Mouse (Mus musculus) left cerebral cortex, adult 9 months (tissue): Measurements from ENCODE around the gene Lgi1.
A peak's percentile ranks its signal among the peaks of the same experiment; 100 is the strongest.

ENCODE experiments used
- DNase-seq, 2 experiments: peaks; one replicate each; pipeline ENCODE4 v3.0.0; 2022; ENCODE audit warnings: low spot score in 2 of 2

The Lgi1 gene

DNA sequence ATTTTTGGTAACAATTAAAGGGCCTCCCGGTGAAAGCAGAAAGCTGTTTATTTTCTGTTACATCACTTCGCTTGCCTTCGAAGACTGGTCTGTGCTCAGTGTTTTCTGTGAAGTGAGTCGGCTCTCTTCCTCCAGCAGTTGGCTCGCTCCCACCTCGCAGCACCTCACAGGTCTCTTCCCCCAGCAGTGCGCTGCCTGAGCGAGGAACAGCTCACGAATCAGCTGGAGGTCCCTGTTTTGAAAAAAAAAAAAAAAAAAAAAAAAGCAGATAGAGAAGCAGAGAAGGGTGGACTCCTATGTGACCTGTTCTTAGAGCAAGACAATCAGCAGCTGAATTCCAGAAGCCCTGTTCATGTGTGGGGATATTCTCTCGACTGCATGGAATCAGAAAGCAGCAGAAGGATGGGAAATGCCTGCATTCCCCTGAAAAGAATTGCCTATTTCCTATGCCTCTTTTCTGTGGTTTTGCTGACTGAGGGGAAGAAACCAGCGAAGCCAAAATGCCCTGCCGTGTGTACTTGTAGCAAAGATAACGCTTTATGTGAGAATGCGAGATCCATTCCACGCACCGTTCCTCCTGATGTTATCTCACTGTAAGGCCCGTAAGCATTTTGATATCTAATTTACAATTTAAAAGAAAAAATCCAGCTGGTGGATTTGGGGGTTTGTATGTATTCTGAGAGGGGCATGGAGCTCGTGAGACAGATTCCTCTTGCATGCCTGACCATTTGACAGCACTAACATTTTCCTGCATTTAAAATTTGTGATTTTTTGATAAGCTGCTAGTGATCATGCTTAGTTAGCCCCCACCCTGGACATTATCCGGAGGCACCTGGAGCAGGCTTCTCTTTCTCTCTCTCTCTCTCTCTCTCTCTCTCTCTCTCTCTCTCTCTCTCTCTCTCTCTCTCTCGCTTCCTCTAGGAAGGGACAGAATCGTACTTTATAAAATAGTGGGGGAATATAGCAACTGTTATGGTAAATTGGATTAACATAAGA, at the start of gene Lgi1:
TSS of gene Lgi1 (plus strand) at position 32 of the 996 bp plus-strand sequence.
- DNase-seq = no peak

DNA sequence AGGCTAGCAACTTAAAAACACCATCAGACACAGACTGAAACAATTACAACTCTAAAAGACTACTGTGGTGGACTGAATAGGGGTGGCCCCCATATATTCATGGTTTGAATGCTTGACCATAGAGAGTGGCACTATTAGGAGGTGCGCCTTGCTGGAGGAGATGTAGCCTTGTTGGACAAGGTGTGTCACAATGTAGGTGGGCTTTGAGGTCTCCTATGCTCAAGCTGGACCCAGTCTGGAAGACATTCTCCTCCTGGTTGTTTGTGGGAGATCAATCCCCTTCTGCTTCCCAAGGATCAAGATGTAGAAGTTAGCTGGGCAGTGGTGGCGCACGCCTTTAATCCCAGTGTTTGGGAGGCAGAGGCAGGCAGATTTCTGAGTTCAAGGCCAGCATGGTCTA, 46.6 kb upstream of the Lgi1 start:
- no peak for DNase-seq

DNA sequence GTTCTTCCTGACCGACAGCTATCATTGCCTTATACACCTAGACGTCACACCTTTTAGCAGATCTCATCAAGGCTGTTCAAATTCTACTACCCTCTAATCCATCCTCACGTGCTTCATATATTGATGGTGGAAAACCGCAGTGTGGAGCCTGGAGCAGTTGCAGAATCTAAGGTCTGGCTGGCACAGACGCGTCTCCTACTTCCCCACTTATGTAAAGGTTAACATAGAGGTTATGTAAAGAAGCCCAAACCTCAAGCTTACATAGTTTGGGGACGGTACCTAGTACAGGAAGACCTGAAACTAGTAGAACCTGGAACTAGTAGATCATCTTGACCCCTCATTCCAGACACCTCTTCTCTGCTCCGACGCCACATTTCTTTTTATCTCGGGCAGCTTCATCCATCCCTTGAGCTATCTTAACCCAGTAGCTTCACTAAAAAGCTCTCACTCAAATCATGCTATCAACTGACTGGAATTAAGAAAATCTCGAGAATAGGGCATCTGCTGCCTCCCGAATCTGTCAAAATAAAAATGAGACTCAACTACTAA, 40.9 kb upstream of the Lgi1 start:
- no peak for DNase-seq

DNA sequence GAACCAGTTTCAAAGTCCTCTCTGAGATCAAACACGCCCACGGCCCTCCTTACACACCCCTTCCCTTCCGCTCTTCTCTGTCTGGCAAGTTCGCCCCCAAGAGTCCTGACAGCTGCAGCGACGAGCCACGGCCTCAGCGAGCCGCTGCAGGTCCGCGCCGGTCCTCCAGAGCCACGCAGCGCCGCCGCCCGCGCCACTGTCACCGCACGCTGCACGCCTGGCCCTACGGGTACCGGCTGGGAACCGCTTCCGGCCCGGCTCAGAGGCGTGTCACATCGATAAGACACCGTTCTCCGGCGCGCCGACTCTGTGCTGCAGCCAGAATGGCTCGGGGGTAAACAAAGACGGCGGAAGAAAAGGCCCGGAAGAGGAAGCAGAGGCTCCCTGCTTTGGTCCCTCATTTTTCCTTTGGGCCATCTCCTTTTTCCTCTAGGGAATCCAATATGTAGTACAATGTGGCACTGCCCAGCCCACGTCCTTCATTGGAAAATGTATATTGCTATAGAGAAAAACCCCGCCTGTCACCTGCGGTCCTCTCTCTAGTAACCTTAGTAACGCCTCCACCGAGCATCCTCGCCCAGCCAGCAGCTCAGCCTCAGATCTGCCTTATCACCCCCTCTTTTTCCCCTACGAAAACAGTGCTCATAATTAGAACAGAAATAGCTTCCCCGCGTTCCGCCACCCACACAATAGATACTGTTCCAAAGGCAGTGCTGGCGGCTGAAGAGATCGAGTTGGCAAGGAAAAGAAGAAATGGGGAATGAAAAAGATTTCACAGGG, 40.2 kb upstream of the Lgi1 start, which contains the start of gene Fra10ac1:
TSS of gene Fra10ac1 (minus strand) at position 252 of the 780 bp plus-strand sequence.
- DNase-seq = peak; percentile 85 to 96

DNA sequence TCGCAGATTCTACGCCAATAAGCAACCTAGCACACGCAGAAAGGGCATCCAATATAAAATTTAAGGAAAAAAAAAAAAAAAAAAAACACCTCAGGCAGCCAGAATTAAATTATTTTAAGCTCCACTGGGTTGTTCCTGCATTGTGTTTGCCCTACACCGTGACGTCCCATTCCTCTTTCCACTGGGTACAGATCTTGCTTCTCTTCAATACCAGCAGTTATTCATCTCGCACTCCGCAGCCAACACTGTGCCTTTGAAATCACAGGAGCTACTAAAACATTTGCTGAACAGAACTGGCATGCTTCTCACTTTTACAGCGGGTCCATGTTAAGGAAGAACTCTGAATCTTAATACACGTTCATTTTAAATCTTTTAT, 39.7 kb upstream of the Lgi1 start:
- DNase-seq = peak in 1 of 2 experiments; percentile 69

DNA sequence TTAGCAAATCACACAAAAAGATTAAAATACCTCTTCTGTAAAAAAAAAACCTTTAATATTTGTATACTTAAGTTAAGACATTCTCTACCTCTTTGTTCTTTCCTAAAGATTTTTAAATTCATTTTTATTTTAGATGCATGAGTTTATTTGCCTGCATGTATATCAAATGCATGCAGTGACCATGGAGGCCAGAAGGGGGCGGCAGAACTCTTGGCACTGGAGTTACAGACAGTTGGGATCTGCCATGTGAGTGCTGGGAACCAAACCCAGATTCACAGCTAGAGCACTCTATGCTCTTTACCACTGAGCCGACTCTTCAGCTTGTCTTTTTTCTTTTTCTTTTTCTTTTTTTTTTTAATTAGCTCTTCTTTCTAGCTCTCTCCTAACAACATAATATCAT, 35.6 kb upstream of the Lgi1 start:
- DNase-seq = no peak

DNA sequence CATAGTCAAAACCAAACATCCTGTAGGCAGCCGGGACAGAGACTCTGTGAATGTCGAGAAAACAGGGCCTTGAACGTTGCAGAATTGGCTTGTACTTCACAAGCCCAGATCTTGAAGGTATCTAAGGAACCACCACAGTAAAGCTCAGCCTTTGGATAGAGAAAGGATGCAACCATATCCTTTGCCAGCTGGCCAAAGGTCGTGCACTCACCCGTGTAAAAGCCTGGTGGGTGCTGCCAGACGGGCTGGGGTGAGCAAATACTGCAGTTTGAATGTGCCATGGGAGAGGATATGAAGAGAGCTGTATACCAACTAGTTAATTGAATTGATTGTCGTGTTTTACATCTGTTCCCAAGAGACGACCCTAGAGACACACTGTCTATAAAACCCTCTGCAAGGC, 32.2 kb upstream of the Lgi1 start:
- no peak for DNase-seq

DNA sequence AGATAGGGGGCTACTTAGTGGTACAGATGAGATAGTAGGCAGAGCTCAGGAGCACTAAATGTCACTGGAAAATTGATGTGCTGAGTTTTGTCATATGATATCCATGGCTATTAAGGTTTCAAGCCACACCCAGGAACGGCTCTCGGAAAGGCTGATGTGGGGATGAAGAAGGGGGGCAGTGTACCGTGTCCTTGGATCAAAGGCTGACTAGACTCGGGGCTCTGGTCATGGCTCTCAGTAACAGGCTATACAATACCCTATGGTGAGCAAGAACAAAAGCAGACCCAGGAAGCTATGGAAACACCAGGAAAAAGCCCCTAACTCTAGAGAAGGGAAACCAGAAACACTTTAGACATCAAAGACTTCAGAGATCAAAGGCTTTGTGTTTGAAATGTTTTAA, 31.8 kb upstream of the Lgi1 start:
- no peak for DNase-seq

DNA sequence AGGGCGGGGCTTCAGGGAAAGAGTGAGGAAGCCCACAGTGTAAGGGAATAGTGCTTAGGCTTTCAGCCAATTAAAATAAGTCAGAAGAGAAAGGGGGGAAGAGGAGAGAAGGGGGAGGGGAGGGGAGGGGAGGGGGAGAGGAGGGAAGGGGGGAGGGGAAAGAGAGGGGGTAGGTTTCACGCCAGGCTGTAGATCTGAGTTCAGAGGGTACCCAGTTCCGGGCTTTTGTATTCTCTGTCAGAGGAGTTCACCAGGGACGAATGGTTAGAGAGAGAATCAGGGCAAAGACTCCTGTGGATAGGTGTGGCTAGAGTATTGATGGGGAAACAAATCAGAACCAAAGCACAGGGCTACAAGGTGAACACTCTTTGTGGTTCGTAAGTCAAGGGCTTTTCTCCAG, 27.8 kb upstream of the Lgi1 start:
- DNase-seq = no peak

DNA sequence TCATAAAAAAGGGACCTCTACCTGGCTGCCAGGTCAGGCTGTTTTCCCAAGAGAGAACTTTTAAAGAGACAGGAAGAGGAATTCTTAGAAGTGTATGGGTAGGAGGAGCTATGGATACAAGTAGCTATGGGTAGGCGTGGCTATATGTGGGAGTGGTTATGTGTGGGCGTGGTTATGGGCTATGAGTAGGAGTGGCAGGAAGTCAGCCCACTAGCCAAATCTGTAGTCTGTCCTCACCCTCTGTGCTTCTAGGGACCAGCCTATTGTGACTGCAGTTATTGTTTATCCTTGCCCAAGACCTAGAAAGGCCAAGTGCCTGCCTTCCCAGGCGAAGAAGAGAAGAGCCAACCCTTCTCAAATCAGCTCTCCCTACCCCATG, 26.5 kb upstream of the Lgi1 start:
- no peak for DNase-seq

DNA sequence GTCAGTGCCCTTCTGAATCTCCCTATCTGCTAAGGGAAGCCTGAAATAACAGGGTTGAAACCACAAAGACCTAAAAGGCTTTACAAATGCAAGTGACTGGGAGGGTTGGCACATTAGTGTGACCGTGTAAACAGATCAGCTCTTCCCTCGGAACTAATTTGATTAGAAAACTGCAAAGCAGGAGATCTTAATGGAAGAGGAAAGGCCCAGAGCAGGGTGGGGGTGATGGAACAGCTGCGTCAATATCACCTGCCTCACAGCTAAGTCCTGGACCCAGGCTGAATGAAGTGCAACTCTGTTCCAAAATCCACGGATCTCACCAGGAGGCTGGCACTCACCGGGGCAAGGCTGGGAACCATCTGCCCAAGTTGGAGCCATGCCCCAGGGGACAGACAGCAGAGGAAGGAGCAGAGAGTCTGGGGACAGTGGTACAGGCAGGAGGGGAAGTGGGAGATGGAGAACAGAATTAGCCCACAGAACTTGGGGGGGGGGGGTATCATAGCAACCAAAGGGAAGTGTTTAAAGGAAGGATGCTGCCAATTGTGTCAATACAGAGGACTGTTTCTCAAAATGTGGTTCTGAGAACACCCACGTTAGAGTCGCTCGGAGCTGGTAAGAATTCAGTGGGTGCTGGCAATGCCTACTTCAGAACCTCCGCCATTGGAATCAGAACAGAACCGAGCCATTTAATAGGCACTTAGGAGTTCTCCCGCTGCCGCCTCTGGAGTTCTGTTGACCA, 26.0 kb upstream of the Lgi1 start:
- DNase-seq = peak in 1 of 2 experiments; percentile 83

DNA sequence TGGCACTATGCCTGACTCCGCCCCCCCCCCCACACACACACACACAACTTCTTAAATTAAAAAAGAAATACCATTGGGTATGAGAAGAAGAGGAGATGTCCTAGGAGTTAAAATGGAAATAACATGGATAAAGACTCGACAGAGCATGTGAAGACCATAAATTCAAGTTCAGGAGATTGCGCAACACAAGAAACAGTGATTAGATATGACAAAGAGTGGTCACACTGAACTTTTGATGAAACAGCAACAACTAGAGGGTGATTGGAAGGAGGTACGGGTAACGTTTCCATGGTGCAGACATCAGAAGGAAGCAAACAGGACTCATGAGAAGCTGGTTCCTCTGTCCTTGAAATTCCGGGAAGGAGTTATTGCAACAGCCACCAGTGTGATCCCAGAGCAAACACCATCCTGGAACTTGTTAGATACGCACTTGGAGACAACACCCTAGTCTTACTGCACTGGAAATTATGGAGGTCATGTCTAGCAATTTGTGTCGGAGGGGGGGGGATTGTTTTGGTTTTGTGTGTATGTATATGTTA, 22.0 kb upstream of the Lgi1 start:
- DNase-seq = no peak

DNA sequence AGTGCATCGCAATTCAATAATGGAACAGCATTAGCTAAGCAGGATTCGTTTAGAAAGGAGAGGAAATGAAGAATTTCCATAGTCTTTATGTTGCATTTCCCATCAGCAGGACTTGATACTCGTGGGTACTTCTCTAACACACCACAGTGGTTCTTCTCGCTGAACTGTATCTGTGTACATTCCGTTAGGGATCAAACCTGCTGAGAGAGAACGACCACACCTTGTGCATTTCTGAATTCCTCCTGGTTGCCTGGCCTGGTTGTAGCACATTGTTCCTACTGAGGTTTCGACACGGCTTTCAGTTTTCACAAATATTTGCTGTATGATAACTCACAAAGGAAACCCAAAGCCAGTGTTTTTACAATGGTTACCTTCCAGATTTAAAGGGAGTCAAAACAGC, 19.6 kb upstream of the Lgi1 start:
- DNase-seq = no peak

DNA sequence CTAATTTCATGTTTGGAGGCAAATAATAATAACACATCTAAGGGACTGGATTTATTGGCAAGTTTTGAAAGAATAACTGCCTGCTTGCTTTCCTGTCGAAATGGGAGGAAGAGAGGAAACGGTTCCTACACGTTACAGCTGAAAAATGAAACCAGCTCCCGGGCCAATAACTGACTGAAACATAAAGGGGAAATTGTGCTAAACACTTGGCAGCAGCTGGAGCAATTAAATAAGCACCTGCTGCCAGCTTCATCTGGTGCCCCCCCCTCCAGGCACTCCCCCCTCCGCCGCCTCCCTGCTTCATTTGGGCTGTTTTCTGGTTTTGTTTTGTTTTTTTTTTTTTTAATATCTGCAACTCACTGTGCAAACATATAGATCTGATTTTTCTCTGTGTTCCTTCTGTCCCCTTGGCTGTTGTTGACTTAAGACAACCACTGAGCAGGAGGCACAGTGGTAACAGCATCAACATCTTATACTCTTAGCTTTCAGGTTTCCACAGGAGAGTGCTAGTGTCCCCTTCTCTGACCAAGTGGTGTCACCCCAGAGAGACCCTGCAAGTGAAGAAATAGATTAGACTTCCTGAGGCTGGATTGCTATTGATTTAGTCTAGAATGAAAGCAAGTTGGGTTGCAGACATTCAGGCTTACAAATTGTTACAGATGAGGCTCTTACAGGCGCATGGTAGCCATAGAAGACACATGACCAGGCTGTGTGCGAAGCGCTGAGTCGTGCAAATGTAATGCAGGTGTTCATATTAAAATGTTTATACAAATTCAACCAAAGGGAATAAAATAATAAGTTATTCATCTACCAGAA, 18.8 kb upstream of the Lgi1 start:
- DNase-seq = no peak

DNA sequence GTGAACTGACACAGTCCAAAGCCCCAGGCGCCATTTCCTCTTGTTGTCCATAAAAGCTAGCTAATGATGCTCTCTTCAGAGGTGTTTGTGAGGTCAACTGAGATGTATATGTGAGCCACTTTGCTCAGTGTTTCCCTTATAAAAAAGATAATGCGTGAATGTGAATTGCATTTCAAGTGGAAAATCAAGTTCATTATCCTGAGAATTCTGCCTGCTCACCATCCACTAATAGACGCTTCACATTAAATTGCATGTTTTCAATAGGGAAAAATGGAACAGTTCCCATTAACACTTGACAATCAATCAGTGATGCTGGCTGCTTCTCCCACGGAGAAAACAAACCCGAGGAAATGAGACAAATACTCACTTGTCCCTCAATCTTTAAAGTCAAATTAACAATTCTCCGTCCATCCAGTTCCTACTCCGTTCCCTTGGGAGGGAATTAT, 18.1 kb upstream of the Lgi1 start:
- no peak for DNase-seq

DNA sequence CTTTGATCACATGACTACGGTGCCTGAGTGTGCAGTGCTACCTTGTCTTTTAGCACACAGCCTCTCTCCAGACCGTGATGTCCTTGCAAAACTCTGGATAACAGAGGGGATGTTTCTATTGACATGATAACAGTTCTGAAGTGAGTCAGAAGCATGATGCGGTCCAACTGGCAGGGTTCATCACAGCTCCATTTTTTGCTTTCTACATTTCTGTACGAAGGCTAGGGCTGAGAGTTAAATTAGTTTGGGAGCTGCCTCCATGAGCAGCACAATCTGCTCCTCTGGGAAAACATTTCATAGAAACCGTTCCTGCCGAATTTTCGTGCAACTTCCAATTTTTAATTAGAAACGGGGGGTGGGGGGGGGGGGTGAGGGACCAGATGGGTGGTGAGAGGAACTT, 14.7 kb upstream of the Lgi1 start:
- no peak for DNase-seq

DNA sequence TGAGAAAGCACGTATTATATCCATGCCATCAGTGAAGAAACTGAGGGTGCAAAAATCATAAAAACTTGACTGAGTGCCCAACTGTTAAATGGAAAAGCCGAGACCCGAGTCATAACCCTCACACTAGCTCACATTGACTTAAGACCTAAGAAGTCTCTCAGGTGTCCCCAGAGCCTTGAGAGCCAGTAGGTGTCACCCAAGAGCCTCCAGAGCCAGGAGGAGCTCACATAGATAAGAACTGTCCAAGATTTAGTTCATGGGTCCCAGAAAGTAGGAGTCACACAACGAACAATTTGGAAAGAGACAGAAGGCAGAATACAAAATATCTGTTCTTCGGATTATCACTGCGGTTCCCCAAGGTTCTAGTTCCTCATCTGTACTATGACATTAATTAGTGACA, 10.5 kb upstream of the Lgi1 start:
- peak in 1 of 2 experiments; percentile 68 for DNase-seq

DNA sequence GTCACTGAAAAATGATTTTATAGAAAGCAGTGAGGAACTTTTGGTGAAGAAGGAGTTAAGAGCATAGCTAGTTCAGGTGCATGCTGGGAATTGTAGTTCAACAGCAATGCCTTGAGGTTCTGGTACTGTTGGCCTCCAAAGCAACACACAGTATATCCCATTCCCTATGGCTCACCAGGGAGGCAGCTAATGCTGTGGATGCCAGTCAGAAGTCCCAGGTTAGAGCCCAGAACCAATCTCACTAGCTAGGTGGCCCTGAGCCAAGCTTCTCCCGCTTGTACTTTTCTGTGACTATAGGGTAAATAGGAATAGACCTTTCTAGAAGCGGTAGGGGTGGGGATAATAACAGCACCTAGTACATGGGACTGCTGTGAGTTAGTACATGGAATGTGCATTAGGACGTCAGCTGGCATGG, 5.7 kb upstream of the Lgi1 start:
- no peak for DNase-seq

DNA sequence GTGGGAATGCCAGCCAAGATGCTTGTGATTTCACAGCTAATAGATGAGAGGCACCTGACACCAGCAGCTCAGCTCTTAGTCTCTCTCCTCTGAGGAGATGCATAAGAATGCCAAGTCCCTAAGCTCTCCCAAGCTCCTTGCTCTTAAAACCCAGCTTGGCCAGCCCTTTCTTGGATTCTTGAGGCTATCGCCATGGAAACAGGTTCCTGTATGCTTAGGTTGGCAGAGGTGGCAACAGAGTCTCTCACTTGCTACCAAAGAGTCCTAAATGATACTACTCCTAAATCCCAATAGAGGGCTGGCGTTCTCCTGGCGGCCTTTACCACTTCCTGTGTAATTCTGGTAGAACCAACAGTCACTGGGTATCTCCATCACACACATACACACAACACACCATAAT, 4.9 kb upstream of the Lgi1 start:
- DNase-seq = no peak

DNA sequence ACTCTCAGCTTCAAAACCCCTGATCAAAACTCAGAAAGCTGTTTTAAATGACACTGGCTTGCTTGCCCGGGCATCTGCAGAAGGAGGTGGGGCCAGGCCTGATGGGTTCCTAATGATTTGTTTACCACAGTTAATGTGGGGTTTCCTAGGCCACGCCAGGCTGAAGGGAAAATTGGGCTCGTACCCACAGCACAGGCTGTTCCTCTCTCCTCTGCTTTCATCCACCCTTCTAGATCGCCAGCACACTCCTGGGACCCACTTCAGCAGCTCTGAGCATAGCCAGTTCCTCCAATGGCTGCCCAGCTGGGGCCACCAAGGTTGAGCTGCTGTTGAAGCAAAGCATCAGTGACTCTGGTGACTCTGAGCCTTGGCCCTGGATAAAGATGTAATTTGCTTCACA, 4.0 kb upstream of the Lgi1 start:
- DNase-seq = no peak

DNA sequence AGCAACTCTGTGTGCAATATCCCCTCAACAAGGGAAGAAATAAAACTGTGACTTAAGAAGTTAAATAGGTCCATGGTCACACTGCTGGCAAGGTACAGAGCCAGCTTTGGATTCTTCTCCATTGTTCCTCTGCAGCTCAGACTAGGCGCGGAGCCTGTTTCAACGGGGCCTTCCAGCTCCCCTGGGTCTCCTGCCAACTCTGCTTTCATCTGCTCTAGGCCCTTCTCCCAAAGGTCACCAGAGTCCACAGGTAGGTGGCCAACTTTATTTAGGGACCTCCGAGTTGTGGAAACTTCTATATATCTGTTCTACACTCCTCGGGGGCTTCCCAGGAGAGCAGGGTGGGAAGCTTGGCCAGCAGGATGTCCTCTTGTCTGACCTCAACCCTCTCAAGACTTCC, 3.0 kb upstream of the Lgi1 start:
- DNase-seq = no peak
